26 mouse cellular contexts compared by ENCODE assay signal in the genomic region with DNA sequence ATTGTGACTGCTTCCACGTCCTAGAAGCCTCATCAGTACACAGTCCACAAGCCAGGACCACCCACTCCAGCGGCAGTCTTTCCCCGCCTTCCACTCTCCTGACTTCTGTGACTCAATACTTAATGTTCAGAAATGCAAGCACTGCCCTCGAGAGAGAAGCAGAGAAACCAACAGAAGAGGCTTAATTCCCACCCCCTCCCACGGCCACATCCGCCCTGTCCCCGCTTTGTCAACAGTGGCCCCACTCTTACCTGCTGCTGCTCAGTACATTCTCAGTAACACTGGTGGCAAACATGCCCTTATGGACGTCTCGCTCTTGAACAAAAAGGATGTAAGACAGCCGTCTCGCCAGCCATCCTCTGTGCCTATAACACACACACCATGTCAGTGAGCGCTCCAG. TPM values are rescaled to one million over a fixed set of nuclear protein-coding genes. Genes with fewer than 3 reads are reported as not detected.
A peak's percentile ranks its signal among the peaks of the same experiment; 100 is the strongest.
DNase-seq lines count a peak whose midpoint lies in the region; ATAC-seq and TF ChIP-seq lines count a peak whose summit lies in the region.
"Had no signal": no experiment of that assay in that cellular context is flagged by ENCODE, and none has a peak within 500 bp of the region (broad histone marks: within the 10 kb centered on the region; RNA-seq: fewer than 3 reads in every experiment).

No protein-coding gene starts in this region.

- WGBS in lung, adult 2 months, result 70% methylated on average over 12 of the region's 12 CpGs
- 66% methylated on average over 12 of the region's 12 CpGs for WGBS in liver, postnatal 0 days (ENCODE audit: insufficient replicate concordance)
- WGBS in stomach, embryonic 15.5 days, result 76% methylated on average over 12 of the region's 12 CpGs

- peak; percentile 66 to 77 for DNase-seq in lung, adult 18-20 months
- DNase-seq in lung, adult 2 months, result no peak
- DNase-seq in liver, postnatal 0 days, result no peak
- DNase-seq in lung, postnatal 10 days, result peak; percentile 35
- no peak for DNase-seq in gastrocnemius, postnatal 14 days
- DNase-seq in layer of hippocampus, postnatal 14 days (ENCODE audit: low spot score in 2 of 2), result no peak
- DNase-seq in gastrocnemius, postnatal 25 days, result no peak
- DNase-seq: adrenal gland, adult 8-10 months; cerebellum, adult 11 months; cerebellum, adult 9-10 months; cerebellum, postnatal 36 days; heart, adult 18-20 months; heart, postnatal 4 days; kidney, adult 8-10 months; kidney, postnatal 4 days; midbrain, embryonic 14.5 days; right cerebral cortex, postnatal 25 days had no signal

- no peak overlapping the region for H3K9ac ChIP-seq in liver, postnatal 0 days (replicated peaks)
- H3K9ac ChIP-seq in stomach, embryonic 15.5 days, result no peak overlapping the region
- H3K9ac ChIP-seq: forebrain, embryonic 13.5 days; hindbrain, embryonic 13.5 days; limb, embryonic 13.5 days had no signal

- TF ChIP-seq POLR2A in lung, adult 2 months (IDR thresholded peaks at IDR 0.05; ENCODE audit: borderline replicate concordance, extremely low read depth, low read depth, low read length), result no peak

- 0 out of 2 replicates have a peak overlapping the region, but pooled peaks have one; percentile 20 for H3K4me2 ChIP-seq in liver, postnatal 0 days (ENCODE audit: low read depth, low read length)
- no peak overlapping the region for H3K4me2 ChIP-seq in stomach, embryonic 15.5 days
- H3K4me2 ChIP-seq: forebrain, embryonic 13.5 days; heart, embryonic 11.5 days; hindbrain, embryonic 13.5 days; limb, embryonic 13.5 days had no signal

- no peaks in the 10 kb centered on the region for H3K9me3 ChIP-seq in liver, postnatal 0 days (ENCODE audit: low read length)
- no peaks in the 10 kb centered on the region for H3K9me3 ChIP-seq in stomach, embryonic 15.5 days
- H3K9me3 ChIP-seq: forebrain, embryonic 13.5 days; G1E; hindbrain, embryonic 13.5 days; limb, embryonic 13.5 days had no signal

- no peaks in the 10 kb centered on the region for H3K27me3 ChIP-seq in liver, postnatal 0 days (ENCODE audit: insufficient read depth, low read length)
- no peaks in the 10 kb centered on the region for H3K27me3 ChIP-seq in stomach, embryonic 15.5 days (replicated peaks)
- H3K27me3 ChIP-seq: forebrain, embryonic 13.5 days; hindbrain, embryonic 13.5 days; limb, embryonic 13.5 days had no signal

- no peak for TF ChIP-seq CTCF in lung, adult 2 months (IDR thresholded peaks at IDR 0.05; ENCODE audit: insufficient read depth, low read length)
- TF ChIP-seq CTCF in liver, postnatal 0 days (IDR thresholded peaks at IDR 0.05; ENCODE audit: low read depth), result no peak

- peak overlapping the region; percentile 69 for H3K27ac ChIP-seq in liver, postnatal 0 days (ENCODE audit: low read depth)
- H3K27ac ChIP-seq in stomach, embryonic 15.5 days, result no peak overlapping the region
- H3K27ac ChIP-seq: forebrain, embryonic 13.5 days; hindbrain, embryonic 13.5 days; kidney, postnatal 0 days; limb, embryonic 13.5 days; macrophage had no signal

- peaks cover 6% of the 10 kb centered on the region for H3K4me1 ChIP-seq in lung, adult 2 months (ENCODE audit: control insufficient read depth, insufficient read depth, low read length)
- peaks cover 11% of the 10 kb centered on the region for H3K4me1 ChIP-seq in liver, postnatal 0 days (ENCODE audit: insufficient read depth)
- peaks cover 5% of the 10 kb centered on the region; the same call in 1 of the 2 replicates for H3K4me1 ChIP-seq in stomach, embryonic 15.5 days
- H3K4me1 ChIP-seq: forebrain, embryonic 13.5 days; limb, embryonic 13.5 days had no signal

- no peak overlapping the region for H3K4me3 ChIP-seq in lung, adult 2 months (replicated peaks; ENCODE audit: extremely low read depth, low read depth, low read length)
- no peak overlapping the region for H3K4me3 ChIP-seq in liver, postnatal 0 days (ENCODE audit: low read depth, low read length)
- H3K4me3 ChIP-seq in stomach, embryonic 15.5 days (replicated peaks), result no peak overlapping the region
- H3K4me3 ChIP-seq: forebrain, embryonic 13.5 days; hindbrain, embryonic 13.5 days; limb, embryonic 13.5 days had no signal

- H3K36me3 ChIP-seq in liver, postnatal 0 days (replicated peaks; ENCODE audit: insufficient read depth, low read length), result peaks cover 57% of the 10 kb centered on the region
- H3K36me3 ChIP-seq in stomach, embryonic 15.5 days, result peaks cover 21% of the 10 kb centered on the region

- TF ChIP-seq EP300 in liver, postnatal 0 days (IDR thresholded peaks at IDR 0.05; ENCODE audit: low read depth), result no peak

- ATAC-seq in liver, postnatal 0 days, result no peak
- ATAC-seq in stomach, embryonic 15.5 days (ENCODE audit: insufficient read depth, low FRiP score, low read depth), result peak; percentile 56; the same call in 1 of the 2 replicates
- ATAC-seq: forebrain, embryonic 13.5 days; intestine, embryonic 16.5 days had no signal

- intact Hi-C loops in gastrocnemius, postnatal 14 days (cut with DNase I; ENCODE audit: low total_unique reads), result no loop called here

RNA-seq across cellular contexts. Expression of gene Gpam, which starts 36.2 kb away (rescaled TPM):
- 59.0 and 70.8 TPM in 2 replicates for polyA plus RNA-seq in lung, adult 2 months (2012; rRNA removed)
- 19.8 and 24.2 TPM in 2 replicates for polyA plus RNA-seq in liver, postnatal 0 days (2015; fragmentation: Nextera tagmentation; extraction: Ambion mirVana)
- polyA plus RNA-seq in stomach, embryonic 15.5 days (2015; fragmentation: Nextera tagmentation; extraction: Ambion mirVana), result 18.0 and 19.0 TPM in 2 replicates
- 100 to 1,000 TPM; 118 to 123 TPM for total RNA-seq in gastrocnemius, postnatal 14 days (2021)
- 10 to 100 TPM; 83.6 to 86.9 TPM for total RNA-seq in layer of hippocampus, postnatal 14 days (2021)
- total RNA-seq in gastrocnemius, postnatal 25 days (2021), result 100 to 1,000 TPM in 1 of 2 experiments, 10 to 100 TPM in 1; 84.0 to 124 TPM

Comparison
In these comparisons a context has a peak if more than half of its experiments do, and no peak if none do; other contexts are left out.
1. DNase-seq: peak in lung, adult 18-20 months (2 of 2) and lung, postnatal 10 days (single experiment); none in lung, adult 2 months (single experiment), liver, postnatal 0 days (single experiment), gastrocnemius, postnatal 14 days (single experiment), layer of hippocampus, postnatal 14 days (0 of 2) and gastrocnemius, postnatal 25 days (single experiment).